Mouse (Mus musculus) intestine, postnatal 0 days (tissue): ENCODE data around the gene Alas2. TPM values are rescaled to one million over a fixed set of nuclear protein-coding genes. Genes with fewer than 3 reads are reported as not detected.

ENCODE experiments used
- ATAC-seq: fragments of 200-750 bp; cut with Nextera tagmentation; 2 replicates; pipeline ENCODE4 v1.8.0; 2017; ENCODE audit warnings: mild to moderate bottlenecking, moderate TSS enrichment, moderate library complexity
- H3K27ac ChIP-seq: fragments of 300-500 bp; sonication (generic); 2 replicates; pipeline ENCODE4 v1.5.1; 2014; ENCODE audit warnings: mild to moderate bottlenecking, low read depth, low read length, moderate library complexity
- H3K27me3 ChIP-seq: fragments of 300-500 bp; sonication (generic); replicated peaks from 2 replicates; pipeline ENCODE4 v1.6.1; 2014; ENCODE audit warnings: low read length, mixed read lengths; ENCODE audit not compliant: control insufficient read depth, insufficient read depth
- H3K36me3 ChIP-seq: fragments of 300-500 bp; sonication (generic); 2 replicates; pipeline ENCODE4 v1.6.1; 2014; ENCODE audit warnings: mild to moderate bottlenecking, moderate library complexity; ENCODE audit not compliant: control insufficient read depth, insufficient read depth
- H3K4me1 ChIP-seq: fragments of 300-500 bp; sonication (generic); replicated peaks from 2 replicates; pipeline ENCODE4 v1.6.1; 2014; ENCODE audit warnings: antibody characterized with exemption, low read length, mixed read lengths; ENCODE audit not compliant: control insufficient read depth, insufficient read depth
- H3K4me2 ChIP-seq: fragments of 300-500 bp; sonication (generic); replicated peaks from 2 replicates; pipeline ENCODE4 v1.6.1; 2014; ENCODE audit warnings: low read depth, mild to moderate bottlenecking, moderate library complexity
- H3K4me3 ChIP-seq: fragments of 300-500 bp; sonication (generic); 2 replicates; pipeline ENCODE4 v1.5.1; 2014; ENCODE audit warnings: low read depth, low read length
- H3K9ac ChIP-seq: fragments of 300-500 bp; sonication (generic); 2 replicates; pipeline ENCODE4 v1.6.1; 2014; ENCODE audit warnings: mild to moderate bottlenecking, low read depth, low read length
- H3K9me3 ChIP-seq: fragments of 300-500 bp; sonication (generic); 2 replicates; pipeline ENCODE4 v1.6.1; 2016; ENCODE audit warnings: mixed run types; ENCODE audit not compliant: control insufficient read depth
- CTCF ChIP-seq: sonication (generic); IDR thresholded peaks from 2 replicates; pipeline ENCODE4 v1.5.1; 2016; ENCODE audit warnings: low read depth, mild to moderate bottlenecking, control low read depth, antibody characterized with exemption, moderate library complexity
- WGBS: fragments of 180-500 bp; shearing (Covaris S2); extraction: QIAGEN DNeasy Blood & Tissue Kit; methylation state at CpG from one replicate; pipeline ENCODE4 v1.1.7; 2014; 5-methylcytosine and 5-hydroxymethylcytosine counted together
- polyA plus RNA-seq: library from polyadenylated mRNA; unstranded; fragments of >200 nt; fragmentation: Nextera tagmentation; extraction: Ambion mirVana; gene quantifications from 2 replicates; pipeline ENCODE4 v1.2.1, GENCODE M21; 2015

The Alas2 gene
- polyA plus RNA-seq, 1 experiment from 2014 or later, result 4.4 TPM

DNA sequence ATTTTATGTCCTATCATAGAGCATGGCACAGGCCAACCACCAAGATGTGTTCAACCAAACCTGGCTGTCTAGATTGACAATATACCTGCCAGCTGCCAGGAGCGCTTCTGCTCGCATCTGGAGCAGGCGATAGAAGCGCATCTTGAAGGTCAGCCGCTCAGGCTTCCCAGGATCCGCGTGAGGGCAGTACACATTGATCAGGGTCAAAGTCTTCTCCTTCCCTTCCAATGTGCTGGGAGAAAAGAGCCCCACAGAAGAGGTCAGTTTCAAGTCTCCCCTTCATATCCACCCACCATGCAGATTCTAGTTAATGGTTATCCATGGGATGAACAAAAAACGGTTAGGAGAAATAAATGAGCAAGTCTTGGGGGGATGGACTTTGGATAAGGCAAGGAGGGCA lies 37.9 kb downstream of the Alas2 start:
- 81% methylated on average over 8 of the region's 8 CpGs for WGBS
- H3K4me2 ChIP-seq, result no peak overlapping the region
- no peaks in the 10 kb centered on the region for H3K9me3 ChIP-seq
- H3K4me1 ChIP-seq, result no peaks in the 10 kb centered on the region
- H3K9ac ChIP-seq, result no peak overlapping the region
- ATAC-seq, result no peak
- H3K4me3 ChIP-seq, result no peak overlapping the region
- H3K27me3 ChIP-seq, result no peaks in the 10 kb centered on the region
- peaks cover 6% of the 10 kb centered on the region; the same call in 1 of the 2 replicates for H3K36me3 ChIP-seq
- TF ChIP-seq CTCF, result no peak
- no peak overlapping the region for H3K27ac ChIP-seq

DNA sequence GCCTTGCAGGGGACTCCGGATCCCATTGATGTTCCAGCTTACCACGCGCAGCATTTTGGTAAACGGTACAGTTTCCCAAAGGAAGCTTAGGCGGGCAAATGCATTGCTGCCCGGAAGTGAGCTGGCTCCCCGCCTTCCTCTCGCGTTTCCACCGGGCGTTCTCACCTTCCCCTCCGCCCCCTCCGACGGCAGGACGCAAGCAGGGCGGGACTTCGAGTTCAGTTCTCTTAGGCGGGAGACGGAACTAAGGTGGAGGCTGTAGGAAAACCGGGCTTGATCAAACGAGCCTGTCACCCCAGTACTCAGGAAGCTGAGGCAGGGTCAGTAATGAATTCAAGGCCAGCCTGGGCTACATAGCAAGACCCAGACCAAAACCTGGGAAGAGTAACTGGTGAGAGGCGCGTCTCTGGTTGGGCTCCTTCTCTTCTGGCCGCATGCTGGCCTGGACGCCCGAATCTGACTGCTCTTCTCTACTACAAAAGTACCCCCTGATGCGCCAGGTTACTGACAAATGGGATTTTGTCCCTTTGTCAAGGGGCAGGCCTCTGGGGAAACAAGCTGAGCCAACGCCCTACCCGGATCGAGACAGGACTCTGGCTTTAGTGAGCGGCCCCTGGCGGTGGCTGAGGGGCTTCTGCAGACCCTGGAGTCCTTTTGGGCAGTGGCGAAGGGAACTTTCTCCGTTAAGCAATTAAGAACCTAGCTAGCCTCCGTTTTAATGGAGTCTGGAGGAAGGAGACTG lies 41.0 kb downstream of the Alas2 start, which contains the start of gene Pfkfb1:
Pfkfb1 (plus strand) TSS at position 207 of the 742 bp plus-strand sequence.
- no peaks in the 10 kb centered on the region for H3K36me3 ChIP-seq
- peak; percentile 90 for ATAC-seq
- H3K9ac ChIP-seq, result peak within 1 kb of the TSS; percentile 37
- H3K4me1 ChIP-seq, result no peaks in the 10 kb centered on the region
- 23% methylated on average over 35 of the region's 35 CpGs for WGBS
- H3K4me2 ChIP-seq, result peak within 1 kb of the TSS; percentile 66
- peak within 1 kb of the TSS; percentile 49 for H3K4me3 ChIP-seq
- peak within 1 kb of the TSS; percentile 68 for H3K27ac ChIP-seq
- H3K9me3 ChIP-seq, result no peaks in the 10 kb centered on the region
- no peaks in the 10 kb centered on the region for H3K27me3 ChIP-seq
- peak; percentile 68 for TF ChIP-seq CTCF

DNA sequence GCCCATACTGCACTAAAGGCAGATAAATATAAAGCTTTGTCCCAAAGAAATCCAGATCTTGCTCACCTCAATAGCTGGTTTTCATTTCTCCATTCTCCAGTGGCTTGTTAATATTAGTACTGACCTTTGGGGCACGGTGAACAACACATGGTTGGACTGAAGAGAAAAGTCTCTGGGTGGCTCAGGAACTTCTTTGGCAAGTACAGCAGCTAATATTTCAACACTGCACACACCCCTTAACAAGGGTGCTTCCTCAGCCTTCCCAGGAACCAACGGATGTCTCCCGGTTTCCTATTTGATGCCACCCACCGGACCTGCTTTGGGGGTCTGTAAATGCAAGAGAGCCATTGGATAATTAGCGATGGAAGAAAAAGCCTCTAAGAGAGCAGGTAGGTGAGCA lies 42.5 kb downstream of the Alas2 start, which contains the start of gene Apex2:
Apex2 (minus strand) TSS at position 173 of the 400 bp plus-strand sequence.
- TF ChIP-seq CTCF, result no peak
- H3K4me1 ChIP-seq, result no peaks in the 10 kb centered on the region
- H3K4me2 ChIP-seq, result peak within 1 kb of the TSS; percentile 66
- no peaks in the 10 kb centered on the region for H3K36me3 ChIP-seq
- WGBS, result 75% methylated on average over 5 of the region's 5 CpGs
- H3K27me3 ChIP-seq, result no peaks in the 10 kb centered on the region
- no peak within 1 kb of the TSS for H3K27ac ChIP-seq
- H3K4me3 ChIP-seq, result no peak within 1 kb of the TSS
- H3K9me3 ChIP-seq, result no peaks in the 10 kb centered on the region
- H3K9ac ChIP-seq, result no peak within 1 kb of the TSS
- ATAC-seq, result no peak

DNA sequence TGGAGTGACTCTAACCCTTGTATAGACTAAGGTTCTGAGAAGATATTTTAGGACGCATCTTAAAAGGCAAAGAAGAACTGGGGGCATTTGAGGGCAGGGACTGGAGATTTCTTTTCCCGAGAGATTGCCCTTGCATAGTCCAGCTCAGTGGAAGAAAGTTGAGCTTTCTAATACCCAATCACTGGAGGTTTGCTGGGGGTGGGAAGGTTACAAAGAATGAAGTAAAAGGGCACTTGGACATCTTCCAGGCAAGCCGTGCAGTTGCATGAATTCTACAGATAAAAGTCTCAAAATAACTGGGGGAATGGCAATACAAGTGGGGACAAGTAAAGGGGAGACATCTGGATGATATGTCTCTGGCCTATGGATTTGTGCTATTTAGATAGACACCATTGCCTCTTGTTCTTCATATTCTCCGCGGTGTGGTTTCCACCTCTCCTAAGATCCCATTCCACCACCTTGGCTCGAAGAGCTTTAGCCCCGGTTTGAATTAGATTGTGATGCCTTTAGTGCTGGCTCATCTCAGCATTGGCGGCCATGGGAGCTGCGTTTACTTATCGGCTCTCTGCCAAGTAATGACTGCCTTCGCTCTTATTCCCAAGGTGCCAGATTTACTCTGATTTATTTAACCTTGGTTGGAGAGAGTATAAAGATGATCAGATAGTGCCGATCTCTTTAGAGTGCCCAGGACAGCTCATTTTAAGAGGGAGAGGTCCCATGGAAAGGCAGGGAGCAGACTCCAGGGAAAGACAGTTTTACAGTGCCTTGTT lies 46.3 kb downstream of the Alas2 start:
- ATAC-seq, result no peak
- no peak overlapping the region for H3K4me2 ChIP-seq
- H3K4me3 ChIP-seq, result no peak overlapping the region
- no peak for TF ChIP-seq CTCF
- H3K27ac ChIP-seq, result no peak overlapping the region
- 80% methylated on average over 12 of the region's 12 CpGs for WGBS
- no peaks in the 10 kb centered on the region for H3K4me1 ChIP-seq
- no peaks in the 10 kb centered on the region for H3K27me3 ChIP-seq
- no peak overlapping the region for H3K9ac ChIP-seq
- H3K9me3 ChIP-seq, result no peaks in the 10 kb centered on the region
- H3K36me3 ChIP-seq, result no peaks in the 10 kb centered on the region

DNA sequence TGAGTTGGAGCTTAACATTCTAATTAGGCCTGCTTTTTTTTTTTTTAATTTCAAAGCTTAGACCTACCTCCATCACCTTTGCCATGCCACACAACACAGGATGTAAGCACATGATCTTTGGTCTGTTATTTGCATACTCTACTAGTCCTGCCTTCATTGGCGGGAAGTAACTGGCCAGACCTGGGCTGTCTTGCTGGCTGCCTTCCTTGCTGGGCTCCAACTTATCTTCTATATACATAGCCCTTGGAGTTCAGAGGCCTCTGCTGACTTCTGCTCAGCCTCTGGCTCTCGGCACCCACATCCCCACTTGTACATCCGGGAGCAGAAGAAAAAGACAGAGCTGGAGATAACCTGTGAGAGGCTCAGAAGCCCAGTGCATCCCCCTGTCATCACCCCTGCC lies 47.0 kb downstream of the Alas2 start:
- Histone ChIP-seq H3K9me3 (no peaks in the 10 kb centered on the region), H3K36me3 (no peaks in the 10 kb centered on the region), H3K4me1 (no peaks in the 10 kb centered on the region), H3K4me2 (no peak overlapping the region), H3K27ac (no peak overlapping the region), H3K4me3 (no peak overlapping the region), H3K9ac (no peak overlapping the region), H3K27me3 (no peaks in the 10 kb centered on the region)
- 71% methylated on average over 3 of the region's 3 CpGs for WGBS
- no peak for ATAC-seq
- TF ChIP-seq CTCF, result no peak

DNA sequence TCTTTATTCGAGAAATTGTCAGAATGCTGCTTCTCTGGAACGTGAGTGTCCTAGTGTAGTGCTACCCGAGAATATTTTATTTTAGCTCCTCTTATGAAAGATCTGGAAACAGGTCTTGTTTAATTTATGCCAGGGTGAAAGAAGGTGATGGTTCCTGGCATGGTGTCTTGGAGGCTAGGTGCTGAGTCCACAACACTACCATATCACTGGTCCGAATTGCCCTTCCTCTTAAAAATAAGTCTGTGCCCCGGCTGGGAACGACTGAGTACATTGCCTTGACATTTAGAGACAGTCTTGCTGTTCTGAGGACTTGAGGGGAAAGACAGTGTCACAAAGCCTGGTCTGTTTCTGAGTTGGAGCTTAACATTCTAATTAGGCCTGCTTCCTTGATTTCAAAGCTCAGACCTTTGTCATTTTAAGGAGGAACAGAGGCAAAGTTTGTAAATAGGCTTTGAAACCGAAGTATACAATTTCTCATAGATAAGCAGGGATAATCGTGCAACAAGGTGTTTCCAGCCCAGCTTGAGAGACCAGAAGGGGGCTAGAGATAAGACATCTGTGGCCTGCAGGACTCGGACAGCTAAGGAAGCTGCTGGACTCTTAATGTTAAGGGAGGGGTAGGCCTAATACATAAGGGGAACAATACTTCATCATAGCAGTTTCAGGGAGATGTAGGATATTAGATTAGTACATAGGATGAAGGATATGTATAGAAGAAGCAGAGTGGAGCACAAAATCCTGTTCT lies 48.0 kb downstream of the Alas2 start:
- Histone ChIP-seq H3K4me2 (no peak overlapping the region), H3K27ac (no peak overlapping the region), H3K9me3 (no peaks in the 10 kb centered on the region), H3K36me3 (no peaks in the 10 kb centered on the region), H3K9ac (no peak overlapping the region), H3K4me1 (no peaks in the 10 kb centered on the region), H3K4me3 (no peak overlapping the region), H3K27me3 (no peaks in the 10 kb centered on the region)
- 75% methylated on average over 9 of the region's 9 CpGs for WGBS
- no peak for ATAC-seq
- no peak for TF ChIP-seq CTCF
